Mouse (Mus musculus) heart, adult 2 months (tissue): ENCODE measurements at regions not wholly inside any gene's neighbourhood (a gene's known extent, or its start where the extent isn't known, plus 50 kb on each side); places are given as distances from the start of the nearest gene placed in this dataset.

ENCODE experiments used
- CTCF ChIP-seq: fragments of 200-600 bp; IDR thresholded peaks from 2 replicates; pipeline ENCODE4 v1.8.1; 2022; ENCODE audit warnings: antibody characterized with exemption, mild to moderate bottlenecking, moderate library complexity
- POLR2A ChIP-seq: fragments of 200-500 bp; IDR thresholded peaks from 2 replicates; pipeline ENCODE4 v1.6.1; 2011; ENCODE audit warnings: mild to moderate bottlenecking, low read depth, low read length, control low read depth; ENCODE audit not compliant: insufficient read depth

- TF ChIP-seq CTCF (no peak), POLR2A (no peak)
Observed at GRCm38 (mm10) chr14:36646649-36647048, 321.9 kb downstream of the Ccser2 start.
